Comparison of ENCODE assay signal across 12 mouse cellular contexts in genomic region chr15:25291231-25291691, GRCm38 (mm10).
DNase-seq lines count a peak whose midpoint lies in the region; ATAC-seq and TF ChIP-seq lines count a peak whose summit lies in the region.
"Had no signal": no experiment of that assay in that cellular context is flagged by ENCODE, and none has a peak within 500 bp of the region (broad histone marks: within the 10 kb centered on the region; RNA-seq: fewer than 3 reads in every experiment).

No protein-coding gene starts in this region.

- DNase-seq in layer of hippocampus, adult 11-12 months (ENCODE audit: low spot score), result peak; percentile 47
- no peak for DNase-seq in layer of hippocampus, adult 9-10 months (ENCODE audit: low spot score)
- peak; percentile 42 to 48 for DNase-seq in frontal cortex, postnatal 10 days (ENCODE audit: low spot score in 2 of 2)
- peak; percentile 87 for DNase-seq in left cerebral cortex, postnatal 4 days
- DNase-seq in right cerebral cortex, postnatal 4 days, result peak; percentile 57
- DNase-seq in kidney, postnatal 14 days, result no peak
- DNase-seq: heart, adult 18-20 months; kidney, adult 2 months had no signal

- H3K4me3 ChIP-seq in intestine, postnatal 0 days (ENCODE audit: low read depth, low read length), result no peak overlapping the region
- H3K4me3 ChIP-seq: embryonic facial prominence, embryonic 12.5 days had no signal

- H3K4me2 ChIP-seq in intestine, postnatal 0 days (replicated peaks; ENCODE audit: low read depth), result no peak overlapping the region
- H3K4me2 ChIP-seq: embryonic facial prominence, embryonic 12.5 days had no signal

- no peaks in the 10 kb centered on the region for H3K36me3 ChIP-seq in intestine, postnatal 0 days (ENCODE audit: control insufficient read depth, insufficient read depth)
- H3K36me3 ChIP-seq: embryonic facial prominence, embryonic 12.5 days had no signal

- no peak for ATAC-seq in intestine, postnatal 0 days
- ATAC-seq in inflammation-experienced regulatory T-cells, adult 6 months, result no peak

- H3K4me1 ChIP-seq in intestine, postnatal 0 days (replicated peaks; ENCODE audit: control insufficient read depth, insufficient read depth, low read length), result no peaks in the 10 kb centered on the region
- H3K4me1 ChIP-seq: embryonic facial prominence, embryonic 12.5 days had no signal

- no peak overlapping the region for H3K27ac ChIP-seq in intestine, postnatal 0 days (ENCODE audit: low read depth, low read length)
- H3K27ac ChIP-seq: embryonic facial prominence, embryonic 12.5 days; liver, embryonic 14.5 days had no signal

- WGBS in intestine, postnatal 0 days, result 62% methylated on average over 10 of the region's 10 CpGs

- TF ChIP-seq CTCF in intestine, postnatal 0 days (IDR thresholded peaks at IDR 0.05; ENCODE audit: low read depth), result no peak

- H3K27me3 ChIP-seq in intestine, postnatal 0 days (replicated peaks; ENCODE audit: control insufficient read depth, insufficient read depth, low read length), result no peaks in the 10 kb centered on the region
- H3K27me3 ChIP-seq: embryonic facial prominence, embryonic 12.5 days had no signal

- H3K9me3 ChIP-seq in intestine, postnatal 0 days (ENCODE audit: control insufficient read depth), result no peaks in the 10 kb centered on the region
- H3K9me3 ChIP-seq: embryonic facial prominence, embryonic 12.5 days had no signal

- no peak overlapping the region for H3K9ac ChIP-seq in intestine, postnatal 0 days (ENCODE audit: low read depth, low read length)
- H3K9ac ChIP-seq: embryonic facial prominence, embryonic 12.5 days; liver, embryonic 14.5 days had no signal

- intact Hi-C loops in left cerebral cortex, postnatal 4 days (cut with DNase I), result loop anchor here (10.0 kb wide), 1 partner anchor 124 kb away; the partner anchor contains the start of gene Basp1

Comparison
In these comparisons a context has a peak if more than half of its experiments do, and no peak if none do; other contexts are left out.
1. DNase-seq: peak in layer of hippocampus, adult 11-12 months (single experiment), frontal cortex, postnatal 10 days (2 of 2), left cerebral cortex, postnatal 4 days (single experiment) and right cerebral cortex, postnatal 4 days (single experiment); none in layer of hippocampus, adult 9-10 months (single experiment) and kidney, postnatal 14 days (single experiment).